In genomic region chr10:38139196-38139595, GRCm38 (mm10) we compare ENCODE assay signal across 21 mouse cellular contexts.
DNase-seq lines count a peak whose midpoint lies in the region; ATAC-seq and TF ChIP-seq lines count a peak whose summit lies in the region.
"Had no signal": no experiment of that assay in that cellular context is flagged by ENCODE, and none has a peak within 500 bp of the region (broad histone marks: within the 10 kb centered on the region; RNA-seq: fewer than 3 reads in every experiment).

No protein-coding gene starts in this region.

- H3K4me1 ChIP-seq in lung, adult 2 months (ENCODE audit: control insufficient read depth, insufficient read depth, low read length), result no peaks in the 10 kb centered on the region
- no peaks in the 10 kb centered on the region for H3K4me1 ChIP-seq in forebrain, embryonic 14.5 days (ENCODE audit: control insufficient read depth, insufficient read depth, low read length)
- H3K4me1 ChIP-seq: forebrain, embryonic 15.5 days; hindbrain, embryonic 12.5 days; hindbrain, embryonic 15.5 days had no signal

- no peak for TF ChIP-seq CTCF in lung, adult 2 months (IDR thresholded peaks at IDR 0.05; ENCODE audit: insufficient read depth, low read length)

- H3K4me3 ChIP-seq in lung, adult 2 months (replicated peaks; ENCODE audit: extremely low read depth, low read depth, low read length), result no peak overlapping the region
- H3K4me3 ChIP-seq in forebrain, embryonic 14.5 days (ENCODE audit: low read depth, low read length), result no peak overlapping the region
- H3K4me3 ChIP-seq: forebrain, embryonic 15.5 days; heart, adult 2 months; hindbrain, embryonic 12.5 days; hindbrain, embryonic 15.5 days had no signal

- H3K9ac ChIP-seq in forebrain, embryonic 14.5 days (ENCODE audit: low read length), result no peak overlapping the region
- H3K9ac ChIP-seq: forebrain, embryonic 15.5 days; hindbrain, embryonic 12.5 days; hindbrain, embryonic 15.5 days had no signal

- no peak overlapping the region for H3K4me2 ChIP-seq in forebrain, embryonic 14.5 days (ENCODE audit: low read length)
- H3K4me2 ChIP-seq: forebrain, embryonic 15.5 days; heart, embryonic 11.5 days; hindbrain, embryonic 12.5 days; hindbrain, embryonic 15.5 days had no signal

- no peak overlapping the region for H3K27ac ChIP-seq in forebrain, embryonic 14.5 days (ENCODE audit: low read depth, low read length)
- H3K27ac ChIP-seq: forebrain, embryonic 15.5 days; heart, adult 2 months; hindbrain, embryonic 12.5 days; hindbrain, embryonic 15.5 days had no signal

- TF ChIP-seq POLR2A in lung, adult 2 months (IDR thresholded peaks at IDR 0.05; ENCODE audit: borderline replicate concordance, extremely low read depth, low read depth, low read length), result no peak

- no peak for ATAC-seq in forebrain, embryonic 14.5 days
- ATAC-seq: CD4-positive, CD25-positive, alpha-beta regulatory T cell, adult 4 months; forebrain, embryonic 15.5 days; Patski had no signal

- peak; percentile 5 for DNase-seq in kidney, postnatal 10 days
- DNase-seq in kidney, postnatal 4 days, result no peak
- peak; percentile 2 for DNase-seq in lung, postnatal 10 days
- no peak for DNase-seq in lung, adult 2 months
- DNase-seq in NIH3T3 (ENCODE audit: low read depth), result peak; percentile 66
- DNase-seq in fibroblast of lung, adult 2 months (ENCODE audit: low read depth), result peak; percentile 63
- DNase-seq in forebrain, embryonic 14.5 days (ENCODE audit: low spot score), result no peak
- DNase-seq in testis, postnatal 10 days (ENCODE audit: low spot score), result no peak
- DNase-seq: adrenal gland, adult 2 months; adrenal gland, postnatal 14 days; cerebellum, adult 11-12 months; cerebellum, adult 9-10 months; cerebellum, postnatal 14 days; gastrocnemius, postnatal 25 days; heart, adult 2 months had no signal

- no peaks in the 10 kb centered on the region for H3K36me3 ChIP-seq in forebrain, embryonic 14.5 days (ENCODE audit: control insufficient read depth, insufficient read depth, low read length)
- H3K36me3 ChIP-seq: forebrain, embryonic 15.5 days; hindbrain, embryonic 12.5 days; hindbrain, embryonic 15.5 days had no signal

- no peaks in the 10 kb centered on the region for H3K27me3 ChIP-seq in forebrain, embryonic 14.5 days (replicated peaks; ENCODE audit: control insufficient read depth, insufficient read depth, low read length)
- H3K27me3 ChIP-seq: forebrain, embryonic 15.5 days; hindbrain, embryonic 12.5 days; hindbrain, embryonic 15.5 days; Patski had no signal

- no peaks in the 10 kb centered on the region for H3K9me3 ChIP-seq in forebrain, embryonic 14.5 days (replicated peaks; ENCODE audit: control insufficient read depth, low read length)
- H3K9me3 ChIP-seq: forebrain, embryonic 15.5 days; hindbrain, embryonic 12.5 days; hindbrain, embryonic 15.5 days had no signal

Comparison
In these comparisons a context has a peak if more than half of its experiments do, and no peak if none do; other contexts are left out.
1. DNase-seq: peak in kidney, postnatal 10 days (single experiment), lung, postnatal 10 days (single experiment), NIH3T3 (single experiment) and fibroblast of lung, adult 2 months (single experiment); none in kidney, postnatal 4 days (0 of 2), lung, adult 2 months (single experiment), forebrain, embryonic 14.5 days (single experiment) and testis, postnatal 10 days (single experiment).